Mouse (Mus musculus): ENCODE measurements around the gene B2m. TPM values are rescaled to one million over a fixed set of nuclear protein-coding genes. Genes with fewer than 3 reads are reported as not detected.

B2m gene
- polyA plus RNA-seq, 1 experiment from 2014 or later, result 403 TPM

DNA sequence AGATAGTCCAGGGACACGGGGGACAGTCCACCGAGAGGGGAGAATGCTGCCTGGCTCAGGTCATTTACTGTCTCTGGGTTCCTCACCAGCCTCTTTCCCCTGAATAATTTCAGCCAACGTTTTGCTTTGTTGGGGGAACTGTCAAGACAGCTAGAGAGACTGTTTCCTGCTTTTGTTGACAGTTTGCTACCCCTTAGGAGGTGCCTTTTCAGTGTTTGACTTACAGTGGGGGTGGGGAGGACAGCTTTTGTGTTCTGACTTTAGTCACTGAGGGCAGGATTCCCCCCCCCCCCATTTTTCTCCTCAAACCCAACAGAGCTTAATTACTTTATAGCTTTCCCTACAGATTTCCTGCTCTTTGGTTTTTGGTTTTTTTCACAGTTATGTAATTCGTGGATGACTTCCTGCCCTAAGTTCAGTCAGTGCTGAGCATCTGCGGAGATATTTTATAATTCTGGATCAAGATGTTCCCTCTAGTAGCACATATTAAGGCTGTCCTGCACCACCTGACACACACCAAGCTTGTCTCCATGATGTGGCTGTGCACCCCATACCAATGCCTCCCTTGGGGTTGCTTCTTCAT lies 20.6 kb upstream of the B2m start:
- Histone ChIP-seq H3K4me3 (ENCODE audit: low read length) (no peak overlapping the region), H3K4me2 (ENCODE audit: low read depth, low read length) (no peak overlapping the region), H3K9me3 (replicated peaks; ENCODE audit: control insufficient read depth, low read length) (no peaks in the 10 kb centered on the region), H3K9ac (ENCODE audit: low read length) (no peak overlapping the region), H3K27me3 (ENCODE audit: control insufficient read depth, insufficient read depth, low read length) (no peaks in the 10 kb centered on the region), H3K27ac (ENCODE audit: low read length) (no peak overlapping the region), H3K4me1 (ENCODE audit: control insufficient read depth, insufficient read depth, low read length) (no peaks in the 10 kb centered on the region), H3K36me3 (ENCODE audit: control insufficient read depth, insufficient read depth) (no peaks in the 10 kb centered on the region)
- no peak for ATAC-seq (replicated peaks; ENCODE audit: extremely low read depth, insufficient read depth, low FRiP score)
- whole genome bisulfite sequencing, result 49% methylated on average over 5 of the region's 5 CpGs

DNA sequence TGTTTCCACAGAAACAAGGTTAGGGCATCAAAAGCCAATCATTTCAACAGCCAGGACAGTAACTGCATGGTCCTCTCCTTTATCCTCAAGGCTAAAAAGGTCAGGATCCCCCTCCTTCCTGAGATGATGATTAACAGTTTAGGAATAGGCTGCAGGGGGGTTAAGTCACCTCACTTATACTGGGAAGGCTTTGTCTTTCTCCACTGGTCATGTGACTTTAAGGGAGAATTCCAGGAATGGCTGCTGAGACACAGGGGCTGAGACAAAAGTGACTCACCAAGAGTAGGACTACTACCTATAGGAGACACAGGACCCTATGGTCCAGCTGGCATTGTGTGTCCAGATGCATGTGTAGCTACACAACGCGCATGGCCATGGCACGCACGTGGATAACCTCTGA lies 19.9 kb upstream of the B2m start:
- Histone ChIP-seq H3K27me3 (ENCODE audit: control insufficient read depth, insufficient read depth, low read length) (no peaks in the 10 kb centered on the region), H3K9ac (ENCODE audit: low read length) (no peak overlapping the region), H3K9me3 (replicated peaks; ENCODE audit: control insufficient read depth, low read length) (no peaks in the 10 kb centered on the region), H3K4me1 (ENCODE audit: control insufficient read depth, insufficient read depth, low read length) (no peaks in the 10 kb centered on the region), H3K4me2 (ENCODE audit: low read depth, low read length) (no peak overlapping the region), H3K27ac (ENCODE audit: low read length) (no peak overlapping the region), H3K36me3 (ENCODE audit: control insufficient read depth, insufficient read depth) (no peaks in the 10 kb centered on the region), H3K4me3 (ENCODE audit: low read length) (no peak overlapping the region)
- no peak for ATAC-seq (replicated peaks; ENCODE audit: extremely low read depth, insufficient read depth, low FRiP score)
- WGBS, result 94% methylated on average over 4 of the region's 4 CpGs

DNA sequence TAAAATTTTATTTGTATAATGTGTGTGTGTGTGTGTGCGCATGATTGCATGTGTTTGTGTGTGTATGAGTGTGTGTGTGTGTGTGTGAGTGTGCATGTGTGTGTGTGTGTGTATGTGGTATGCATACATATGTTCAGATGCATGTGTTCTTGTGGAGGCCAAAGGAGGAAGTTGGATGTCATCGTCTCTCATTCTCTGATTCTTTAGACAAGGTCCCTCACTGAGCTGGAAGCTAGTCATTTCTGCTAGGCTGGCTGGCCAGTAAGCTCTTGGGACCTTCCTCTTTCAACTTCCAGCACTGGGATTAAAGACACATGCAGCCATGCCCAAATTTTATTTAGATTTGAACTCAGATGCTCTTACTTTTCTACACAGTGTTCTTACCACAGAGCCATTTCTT lies 15.4 kb upstream of the B2m start:
- H3K9me3 ChIP-seq (replicated peaks; ENCODE audit: control insufficient read depth, low read length), result no peaks in the 10 kb centered on the region
- H3K4me3 ChIP-seq (ENCODE audit: low read length), result no peak overlapping the region
- H3K27me3 ChIP-seq (ENCODE audit: control insufficient read depth, insufficient read depth, low read length), result no peaks in the 10 kb centered on the region
- H3K4me2 ChIP-seq (ENCODE audit: low read depth, low read length), result no peak overlapping the region
- no peaks in the 10 kb centered on the region for H3K4me1 ChIP-seq (ENCODE audit: control insufficient read depth, insufficient read depth, low read length)
- no peak for ATAC-seq (replicated peaks; ENCODE audit: extremely low read depth, insufficient read depth, low FRiP score)
- no peaks in the 10 kb centered on the region for H3K36me3 ChIP-seq (ENCODE audit: control insufficient read depth, insufficient read depth)
- H3K27ac ChIP-seq (ENCODE audit: low read length), result no peak overlapping the region
- H3K9ac ChIP-seq (ENCODE audit: low read length), result no peak overlapping the region
- 82% methylated on average over 2 of the region's 2 CpGs for WGBS

GRCm38 (mm10) chr2:122132618-122133017 lies 14.9 kb upstream of the B2m start:
- H3K4me1 ChIP-seq (ENCODE audit: control insufficient read depth, insufficient read depth, low read length), result no peaks in the 10 kb centered on the region
- no peak overlapping the region for H3K27ac ChIP-seq (ENCODE audit: low read length)
- H3K4me3 ChIP-seq (ENCODE audit: low read length), result no peak overlapping the region
- no peaks in the 10 kb centered on the region for H3K36me3 ChIP-seq (ENCODE audit: control insufficient read depth, insufficient read depth)
- 72% methylated on average over 2 of the region's 2 CpGs for WGBS
- H3K27me3 ChIP-seq (ENCODE audit: control insufficient read depth, insufficient read depth, low read length), result no peaks in the 10 kb centered on the region
- H3K4me2 ChIP-seq (ENCODE audit: low read depth, low read length), result no peak overlapping the region
- no peak for ATAC-seq (replicated peaks; ENCODE audit: extremely low read depth, insufficient read depth, low FRiP score)
- H3K9me3 ChIP-seq (replicated peaks; ENCODE audit: control insufficient read depth, low read length), result no peaks in the 10 kb centered on the region
- H3K9ac ChIP-seq (ENCODE audit: low read length), result no peak overlapping the region

- ATAC-seq (replicated peaks; ENCODE audit: extremely low read depth, insufficient read depth, low FRiP score), result no peak
- Histone ChIP-seq H3K4me2 (ENCODE audit: low read depth, low read length) (no peak overlapping the region), H3K36me3 (ENCODE audit: control insufficient read depth, insufficient read depth) (no peaks in the 10 kb centered on the region), H3K4me3 (ENCODE audit: low read length) (no peak overlapping the region), H3K9ac (ENCODE audit: low read length) (no peak overlapping the region), H3K4me1 (ENCODE audit: control insufficient read depth, insufficient read depth, low read length) (no peaks in the 10 kb centered on the region), H3K27me3 (ENCODE audit: control insufficient read depth, insufficient read depth, low read length) (no peaks in the 10 kb centered on the region), H3K9me3 (replicated peaks; ENCODE audit: control insufficient read depth, low read length) (no peaks in the 10 kb centered on the region), H3K27ac (ENCODE audit: low read length) (no peak overlapping the region)
- WGBS, result 47% methylated on average over 5 of the region's 5 CpGs
Measured at GRCm38 (mm10) chr2:122137839-122138465, 9.5 kb upstream of the B2m start.

- Histone ChIP-seq H3K36me3 (ENCODE audit: control insufficient read depth, insufficient read depth) (no peaks in the 10 kb centered on the region), H3K9ac (ENCODE audit: low read length) (no peak overlapping the region), H3K4me3 (ENCODE audit: low read length) (no peak overlapping the region), H3K27ac (ENCODE audit: low read length) (no peak overlapping the region), H3K4me2 (ENCODE audit: low read depth, low read length) (no peak overlapping the region), H3K27me3 (ENCODE audit: control insufficient read depth, insufficient read depth, low read length) (no peaks in the 10 kb centered on the region), H3K4me1 (ENCODE audit: control insufficient read depth, insufficient read depth, low read length) (no peaks in the 10 kb centered on the region), H3K9me3 (replicated peaks; ENCODE audit: control insufficient read depth, low read length) (no peaks in the 10 kb centered on the region)
- ATAC-seq (replicated peaks; ENCODE audit: extremely low read depth, insufficient read depth, low FRiP score), result no peak
- WGBS, result 74% methylated on average over 2 of the region's 2 CpGs
Measured at GRCm38 (mm10) chr2:122140815-122141214, 6.7 kb upstream of the B2m start.

DNA sequence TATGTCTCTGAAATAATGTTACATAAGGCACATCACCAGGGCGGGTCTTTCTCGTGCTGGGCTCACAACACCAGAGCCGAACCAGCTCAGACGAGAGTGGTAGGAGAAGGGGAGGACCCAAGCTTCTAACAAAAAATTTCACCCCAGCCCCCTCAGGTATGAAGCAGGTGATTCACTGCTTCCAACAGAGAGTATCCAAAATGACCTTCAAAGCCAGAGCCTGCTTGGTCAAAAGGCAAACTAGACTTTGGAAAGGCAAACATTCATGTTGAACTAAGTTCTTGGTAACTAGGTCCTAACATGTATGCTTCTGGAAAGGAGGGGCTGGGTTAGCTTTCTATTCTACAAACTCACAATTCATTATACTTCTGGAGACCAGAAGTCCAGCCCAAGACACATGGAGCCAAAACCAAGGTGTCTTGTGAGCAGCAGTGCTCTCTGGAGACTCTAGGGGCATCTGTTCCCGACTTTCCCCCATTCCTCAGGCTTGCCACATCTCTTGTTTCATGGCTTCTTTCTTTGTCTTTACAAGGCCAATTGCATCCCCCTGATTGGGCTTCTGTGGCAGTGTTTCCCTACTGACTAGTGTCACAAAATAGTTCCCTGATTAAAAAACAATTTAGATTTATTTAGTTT lies 6.0 kb upstream of the B2m start:
- no peak overlapping the region for H3K4me2 ChIP-seq (ENCODE audit: low read depth, low read length)
- 74% methylated on average over 5 of the region's 5 CpGs for WGBS
- H3K36me3 ChIP-seq (ENCODE audit: control insufficient read depth, insufficient read depth), result no peaks in the 10 kb centered on the region
- no peak overlapping the region for H3K27ac ChIP-seq (ENCODE audit: low read length)
- ATAC-seq (replicated peaks; ENCODE audit: extremely low read depth, insufficient read depth, low FRiP score), result no peak
- H3K27me3 ChIP-seq (ENCODE audit: control insufficient read depth, insufficient read depth, low read length), result no peaks in the 10 kb centered on the region
- H3K4me3 ChIP-seq (ENCODE audit: low read length), result no peak overlapping the region
- H3K4me1 ChIP-seq (ENCODE audit: control insufficient read depth, insufficient read depth, low read length), result peaks cover under 1% of the 10 kb centered on the region; the same call in 1 of the 2 replicates
- H3K9me3 ChIP-seq (replicated peaks; ENCODE audit: control insufficient read depth, low read length), result no peaks in the 10 kb centered on the region
- no peak overlapping the region for H3K9ac ChIP-seq (ENCODE audit: low read length)

DNA sequence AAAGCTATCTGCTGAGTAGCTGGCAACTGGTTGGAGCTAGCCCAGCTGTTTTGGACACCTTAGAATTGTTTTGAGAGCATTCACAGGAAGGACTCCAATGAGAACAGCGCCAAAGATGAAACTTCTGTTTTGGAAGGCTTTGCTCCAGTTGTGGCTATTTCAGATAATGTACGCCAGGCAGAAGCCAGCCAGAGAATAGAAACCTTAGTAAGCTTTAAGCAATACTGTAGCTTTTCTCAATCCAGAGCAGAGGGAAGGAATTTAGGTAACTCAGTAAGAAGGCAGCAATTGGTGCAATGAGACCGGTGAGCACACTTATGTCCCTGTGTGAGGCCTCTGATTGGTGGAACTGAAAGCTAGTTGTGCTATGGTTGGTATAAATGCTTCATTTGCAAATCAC lies 4.4 kb upstream of the B2m start:
- Histone ChIP-seq H3K27ac (ENCODE audit: low read length) (no peak overlapping the region), H3K27me3 (ENCODE audit: control insufficient read depth, insufficient read depth, low read length) (no peaks in the 10 kb centered on the region), H3K4me3 (ENCODE audit: low read length) (no peak overlapping the region), H3K36me3 (ENCODE audit: control insufficient read depth, insufficient read depth) (no peaks in the 10 kb centered on the region), H3K4me2 (ENCODE audit: low read depth, low read length) (no peak overlapping the region), H3K4me1 (ENCODE audit: control insufficient read depth, insufficient read depth, low read length) (peaks cover 7% of the 10 kb centered on the region), H3K9me3 (replicated peaks; ENCODE audit: control insufficient read depth, low read length) (no peaks in the 10 kb centered on the region), H3K9ac (ENCODE audit: low read length) (no peak overlapping the region)
- no peak for ATAC-seq (replicated peaks; ENCODE audit: extremely low read depth, insufficient read depth, low FRiP score)
- 81% methylated on average over 3 of the region's 3 CpGs for WGBS

GRCm38 (mm10) chr2:122145756-122146155 lies 1.7 kb upstream of the B2m start:
- no peak overlapping the region for H3K27ac ChIP-seq (ENCODE audit: low read length)
- no peaks in the 10 kb centered on the region for H3K36me3 ChIP-seq (ENCODE audit: control insufficient read depth, insufficient read depth)
- WGBS, result 63% methylated on average over 4 of the region's 4 CpGs

More at GRCm38 (mm10) chr2:122145756-122146155, 1.7 kb upstream of the B2m start:
- no peak overlapping the region for H3K4me2 ChIP-seq (ENCODE audit: low read depth, low read length)
- H3K4me3 ChIP-seq (ENCODE audit: low read length), result no peak overlapping the region
- ATAC-seq (replicated peaks; ENCODE audit: extremely low read depth, insufficient read depth, low FRiP score), result no peak
- H3K9ac ChIP-seq (ENCODE audit: low read length), result no peak overlapping the region
- peaks cover 10% of the 10 kb centered on the region for H3K4me1 ChIP-seq (ENCODE audit: control insufficient read depth, insufficient read depth, low read length)
- H3K27me3 ChIP-seq (ENCODE audit: control insufficient read depth, insufficient read depth, low read length), result no peaks in the 10 kb centered on the region
- no peaks in the 10 kb centered on the region for H3K9me3 ChIP-seq (replicated peaks; ENCODE audit: control insufficient read depth, low read length)
